Comparison of ENCODE assay signal across 8 mouse cellular contexts in the genomic region with DNA sequence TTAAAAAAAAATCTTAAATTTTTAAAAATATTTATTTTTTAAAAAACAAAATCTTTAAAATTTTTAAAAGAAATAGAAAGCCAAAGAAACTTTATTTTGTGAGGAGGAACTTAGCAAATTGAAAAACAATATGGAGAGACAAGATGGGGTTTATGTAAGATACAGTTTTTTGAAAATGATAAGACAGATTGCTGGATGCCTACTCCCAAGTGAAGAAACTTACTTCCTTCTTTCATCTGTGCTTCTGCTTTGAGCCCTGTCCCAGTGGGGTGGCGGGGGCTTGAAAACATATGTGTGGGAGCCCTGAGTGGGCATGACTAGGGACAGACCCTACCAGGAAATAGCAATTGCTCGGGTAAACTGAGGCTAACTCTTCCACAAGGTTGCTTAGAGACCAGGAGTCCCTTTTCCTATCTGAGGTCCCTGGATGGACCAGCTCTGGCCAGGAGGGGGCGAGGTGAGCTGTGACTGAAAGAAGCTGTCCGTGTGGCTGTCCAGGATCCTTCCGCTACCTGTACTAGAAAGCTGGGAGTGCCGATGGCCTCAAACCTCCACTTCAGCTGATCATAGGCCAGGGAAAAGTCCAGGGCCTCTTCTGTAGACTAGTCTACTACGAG. TPM values are rescaled to one million over a fixed set of nuclear protein-coding genes. Genes with fewer than 3 reads are reported as not detected.
DNase-seq lines count a peak whose midpoint lies in the region; ATAC-seq and TF ChIP-seq lines count a peak whose summit lies in the region.

No protein-coding gene starts in this region.

- H3K4me2 ChIP-seq in kidney, postnatal 0 days (ENCODE audit: low read length): no peak overlapping the region

- WGBS in kidney, postnatal 0 days: 12% methylated on average over 7 of the region's 7 CpGs

- no peaks in the 10 kb centered on the region for H3K36me3 ChIP-seq in kidney, postnatal 0 days (ENCODE audit: insufficient read depth, low read length)

- H3K4me3 ChIP-seq in kidney, postnatal 0 days (replicated peaks; ENCODE audit: low read depth, low read length): no peak overlapping the region

- H3K4me1 ChIP-seq in kidney, postnatal 0 days (replicated peaks; ENCODE audit: insufficient read depth, low read length): peaks cover 13% of the 10 kb centered on the region

- peak; percentile 77 for DNase-seq in CD4-positive, CD25-positive, alpha-beta regulatory T cell, adult 2 months (ENCODE audit: low read depth, low spot score)
- DNase-seq in 3134 (ENCODE audit: extremely low read depth, insufficient read length, low spot score): peak; percentile 32
- DNase-seq in adrenal gland, postnatal 36 days: peak; percentile 72 to 84
- peak; percentile 67 for DNase-seq in kidney, postnatal 0 days (ENCODE audit: low spot score)
- DNase-seq in lung, postnatal 10 days: peak; percentile 80
- DNase-seq in spleen, adult 12 weeks (ENCODE audit: low spot score): peak; percentile 62

- H3K27ac ChIP-seq in kidney, postnatal 0 days: no peak overlapping the region

- no peaks in the 10 kb centered on the region; the same call in 1 of the 2 replicates for H3K27me3 ChIP-seq in kidney, postnatal 0 days (ENCODE audit: insufficient read depth, low read length)

- peak; percentile 82 for TF ChIP-seq CTCF in kidney, postnatal 0 days (IDR thresholded peaks at IDR 0.05; ENCODE audit: low read depth)

- H3K9ac ChIP-seq in kidney, postnatal 0 days (ENCODE audit: low read depth, low read length): no peak overlapping the region

- no peak for ATAC-seq in CD4-positive, CD25-positive, alpha-beta regulatory T cell, adult 4 months
- peak; percentile 58; the same call in 1 of the 2 replicates for ATAC-seq in erythroid progenitor cell, adult 5-6 weeks (replicated peaks; ENCODE audit: low FRiP score, poor library complexity, severe bottlenecking)
- no peak for ATAC-seq in kidney, postnatal 0 days (replicated peaks; ENCODE audit: low FRiP score, low read depth)

- no peaks in the 10 kb centered on the region for H3K9me3 ChIP-seq in kidney, postnatal 0 days (replicated peaks; ENCODE audit: low read length)

RNA-seq across cellular contexts. Expression of a gene that starts 2.2 kb away (rescaled TPM):
- polyA plus RNA-seq in CD4-positive, CD25-positive, alpha-beta regulatory T cell, adult 4 months (2017; shearing (Covaris generic)): 100 to 1,000 TPM; 324 to 440 TPM
- 100 to 1,000 TPM; 461 to 465 TPM for total RNA-seq in adrenal gland, postnatal 36 days (2021)
- total RNA-seq in erythroid progenitor cell, adult 5-6 weeks (2015; ENCODE audit: low replicate concordance): 118 and 138 TPM in 2 replicates
- 107 and 109 TPM in 2 replicates for total RNA-seq in erythroid progenitor cell, adult 5-6 weeks (2017; ENCODE audit: low replicate concordance)
- polyA plus RNA-seq in kidney, postnatal 0 days (2015; fragmentation: Nextera tagmentation; extraction: Ambion mirVana): 670 and 713 TPM in 2 replicates

RNA-seq across cellular contexts. Expression of a gene that starts 22.1 kb away (rescaled TPM):
- polyA plus RNA-seq in CD4-positive, CD25-positive, alpha-beta regulatory T cell, adult 4 months (2017; shearing (Covaris generic)): 10 to 100 TPM; 18.8 to 26.1 TPM
- total RNA-seq in adrenal gland, postnatal 36 days (2021): 10 to 100 TPM; 25.2 to 29.2 TPM
- 12.6 and 13.4 TPM in 2 replicates for total RNA-seq in erythroid progenitor cell, adult 5-6 weeks (2015; ENCODE audit: low replicate concordance)
- total RNA-seq in erythroid progenitor cell, adult 5-6 weeks (2017; ENCODE audit: low replicate concordance): 17.5 and 20.0 TPM in 2 replicates
- polyA plus RNA-seq in kidney, postnatal 0 days (2015; fragmentation: Nextera tagmentation; extraction: Ambion mirVana): 33.9 and 35.0 TPM in 2 replicates

RNA-seq across cellular contexts. Expression of a gene that starts 28.0 kb away (rescaled TPM):
- 10 to 100 TPM; 57.0 to 62.4 TPM for polyA plus RNA-seq in CD4-positive, CD25-positive, alpha-beta regulatory T cell, adult 4 months (2017; shearing (Covaris generic))
- 10 to 100 TPM; 46.1 to 60.7 TPM for total RNA-seq in adrenal gland, postnatal 36 days (2021)
- total RNA-seq in erythroid progenitor cell, adult 5-6 weeks (2015; ENCODE audit: low replicate concordance): 3.4 and 8.6 TPM in 2 replicates
- total RNA-seq in erythroid progenitor cell, adult 5-6 weeks (2017; ENCODE audit: low replicate concordance): 18.7 and 49.0 TPM in 2 replicates
- polyA plus RNA-seq in kidney, postnatal 0 days (2015; fragmentation: Nextera tagmentation; extraction: Ambion mirVana): 112 and 121 TPM in 2 replicates

RNA-seq across cellular contexts. Expression of a gene that starts 38.2 kb away (rescaled TPM):
- polyA plus RNA-seq in CD4-positive, CD25-positive, alpha-beta regulatory T cell, adult 4 months (2017; shearing (Covaris generic)): 10 to 100 TPM; 63.6 to 67.4 TPM
- 10 to 100 TPM; 62.2 to 68.3 TPM for total RNA-seq in adrenal gland, postnatal 36 days (2021)
- 20.5 and 24.3 TPM in 2 replicates for total RNA-seq in erythroid progenitor cell, adult 5-6 weeks (2015; ENCODE audit: low replicate concordance)
- total RNA-seq in erythroid progenitor cell, adult 5-6 weeks (2017; ENCODE audit: low replicate concordance): 14.2 and 30.1 TPM in 2 replicates
- polyA plus RNA-seq in kidney, postnatal 0 days (2015; fragmentation: Nextera tagmentation; extraction: Ambion mirVana): 127 and 135 TPM in 2 replicates

RNA-seq across cellular contexts. Expression of a gene that starts 47.2 kb away (rescaled TPM):
- not detected for polyA plus RNA-seq in CD4-positive, CD25-positive, alpha-beta regulatory T cell, adult 4 months (2017; shearing (Covaris generic))
- total RNA-seq in adrenal gland, postnatal 36 days (2021): under 1 TPM; 0.40 TPM
- not detected in 2 replicates for total RNA-seq in erythroid progenitor cell, adult 5-6 weeks (2015; ENCODE audit: low replicate concordance)
- total RNA-seq in erythroid progenitor cell, adult 5-6 weeks (2017; ENCODE audit: low replicate concordance): not detected in 2 replicates
- 1.2 TPM in 2 replicates for polyA plus RNA-seq in kidney, postnatal 0 days (2015; fragmentation: Nextera tagmentation; extraction: Ambion mirVana)
